Mouse (Mus musculus): ENCODE data around the gene Zscan25. TPM values are rescaled to one million over a fixed set of nuclear protein-coding genes. Genes with fewer than 3 reads are reported as not detected.
"Not testable (repeated sequence)": the region's sequence is repeated elsewhere in the genome, so short reads cannot be mapped to it uniquely, and the experiment has no call there.

The Zscan25 gene
- polyA plus RNA-seq, 1 experiment from 2014 or later = 1.3 TPM

- H3K27me3 ChIP-seq (ENCODE audit: control insufficient read depth, insufficient read depth, low read length) = no peaks in the 10 kb centered on the region
- no peak overlapping the region for H3K27ac ChIP-seq (ENCODE audit: low read depth, low read length)
- ATAC-seq (ENCODE audit: low FRiP score) (no peak), DNase-seq (ENCODE audit: low spot score) (no peak)
- no peaks in the 10 kb centered on the region for H3K9me3 ChIP-seq (ENCODE audit: control insufficient read depth, low read length)
- H3K9ac ChIP-seq (ENCODE audit: low read depth, low read length) = no peak overlapping the region
- H3K4me1 ChIP-seq (replicated peaks; ENCODE audit: control insufficient read depth, insufficient read depth, low read length) = no peaks in the 10 kb centered on the region
- WGBS = 94% methylated on average over 5 of the region's 5 CpGs
- H3K4me2 ChIP-seq (replicated peaks; ENCODE audit: low read depth, low read length) = no peak overlapping the region
- H3K4me3 ChIP-seq (ENCODE audit: low read depth, low read length) = no peak overlapping the region
- H3K36me3 ChIP-seq (ENCODE audit: control insufficient read depth, insufficient read depth, low read length) = peaks cover 17% of the 10 kb centered on the region; the same call in 1 of the 2 replicates
Observed at GRCm38 (mm10) chr5:145288382-145288781, 8.1 kb downstream of the Zscan25 start.

DNA sequence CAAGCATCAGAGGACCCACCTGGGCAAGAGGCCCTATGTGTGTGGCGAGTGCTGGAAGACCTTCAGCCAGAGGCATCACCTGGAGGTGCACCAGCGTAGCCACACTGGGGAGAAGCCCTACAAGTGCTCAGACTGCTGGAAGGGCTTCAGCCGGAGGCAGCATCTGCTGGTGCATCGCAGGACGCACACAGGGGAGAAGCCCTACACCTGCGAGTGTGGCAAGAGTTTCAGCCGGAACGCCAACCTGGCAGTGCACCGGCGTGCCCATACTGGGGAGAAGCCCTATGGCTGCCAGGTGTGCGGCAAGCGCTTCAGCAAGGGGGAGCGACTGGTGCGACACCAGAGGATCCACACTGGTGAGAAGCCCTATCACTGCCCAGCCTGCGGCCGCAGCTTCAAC is 10.4 kb downstream of the Zscan25 start:
- Histone ChIP-seq H3K4me2 (replicated peaks; ENCODE audit: low read depth, low read length) (no peak overlapping the region), H3K4me3 (ENCODE audit: low read depth, low read length) (no peak overlapping the region), H3K4me1 (replicated peaks; ENCODE audit: control insufficient read depth, insufficient read depth, low read length) (no peaks in the 10 kb centered on the region), H3K9me3 (ENCODE audit: control insufficient read depth, low read length) (no peaks in the 10 kb centered on the region), H3K27me3 (ENCODE audit: control insufficient read depth, insufficient read depth, low read length) (no peaks in the 10 kb centered on the region), H3K36me3 (ENCODE audit: control insufficient read depth, insufficient read depth, low read length) (peaks cover 12% of the 10 kb centered on the region; the same call in 1 of the 2 replicates), H3K9ac (ENCODE audit: low read depth, low read length) (no peak overlapping the region), H3K27ac (ENCODE audit: low read depth, low read length) (no peak overlapping the region)
- DNase-seq (ENCODE audit: low spot score) = no peak
- ATAC-seq (ENCODE audit: low FRiP score) = no peak
- 97% methylated on average over 16 of the region's 16 CpGs for WGBS

DNA sequence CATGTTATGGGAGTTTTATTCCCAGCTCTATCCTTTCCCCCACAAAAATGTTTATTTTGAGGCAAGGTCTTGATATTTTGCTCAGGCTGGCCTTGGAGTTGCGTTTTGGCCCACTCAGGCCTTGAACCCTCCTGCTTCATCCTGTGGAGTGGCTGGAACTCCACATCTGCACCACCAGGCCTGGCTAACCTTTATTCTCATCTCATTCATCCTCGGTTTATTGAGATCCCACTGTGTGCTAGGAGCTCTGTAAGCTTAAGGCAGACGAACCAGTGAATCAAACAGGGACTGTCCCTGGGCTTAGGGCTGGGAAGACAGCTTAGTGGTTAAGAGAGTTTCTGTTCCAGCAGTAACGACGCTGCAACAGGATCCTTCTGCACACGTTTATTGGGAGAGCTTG is 12.1 kb downstream of the Zscan25 start:
- WGBS = 95% methylated on average over 6 of the region's 6 CpGs
- H3K9ac ChIP-seq (ENCODE audit: low read depth, low read length) = no peak overlapping the region
- no peak for DNase-seq (ENCODE audit: low spot score)
- no peak overlapping the region for H3K27ac ChIP-seq (ENCODE audit: low read depth, low read length)
- H3K4me2 ChIP-seq (replicated peaks; ENCODE audit: low read depth, low read length) = no peak overlapping the region
- peaks cover 12% of the 10 kb centered on the region; the same call in 1 of the 2 replicates for H3K36me3 ChIP-seq (ENCODE audit: control insufficient read depth, insufficient read depth, low read length)
- H3K27me3 ChIP-seq (ENCODE audit: control insufficient read depth, insufficient read depth, low read length) = no peaks in the 10 kb centered on the region
- no peaks in the 10 kb centered on the region for H3K4me1 ChIP-seq (replicated peaks; ENCODE audit: control insufficient read depth, insufficient read depth, low read length)
- no peak for ATAC-seq (ENCODE audit: low FRiP score)
- H3K9me3 ChIP-seq (ENCODE audit: control insufficient read depth, low read length) = no peaks in the 10 kb centered on the region
- H3K4me3 ChIP-seq (ENCODE audit: low read depth, low read length) = no peak overlapping the region

GRCm38 (mm10) chr5:145300469-145300868 is 20.2 kb downstream of the Zscan25 start:
- H3K4me2 ChIP-seq (replicated peaks; ENCODE audit: low read depth, low read length) = no peak overlapping the region
- H3K27me3 ChIP-seq (ENCODE audit: control insufficient read depth, insufficient read depth, low read length) = no peaks in the 10 kb centered on the region
- no peaks in the 10 kb centered on the region for H3K4me1 ChIP-seq (replicated peaks; ENCODE audit: control insufficient read depth, insufficient read depth, low read length)
- H3K9ac ChIP-seq (ENCODE audit: low read depth, low read length) = no peak overlapping the region
- H3K36me3 ChIP-seq (ENCODE audit: control insufficient read depth, insufficient read depth, low read length) = no peaks in the 10 kb centered on the region
- H3K27ac ChIP-seq (ENCODE audit: low read depth, low read length) = no peak overlapping the region
- H3K9me3 ChIP-seq (ENCODE audit: control insufficient read depth, low read length) = no peaks in the 10 kb centered on the region
- DNase-seq (ENCODE audit: low spot score) = no peak
- ATAC-seq (ENCODE audit: low FRiP score) = no peak
- no peak overlapping the region for H3K4me3 ChIP-seq (ENCODE audit: low read depth, low read length)

DNA sequence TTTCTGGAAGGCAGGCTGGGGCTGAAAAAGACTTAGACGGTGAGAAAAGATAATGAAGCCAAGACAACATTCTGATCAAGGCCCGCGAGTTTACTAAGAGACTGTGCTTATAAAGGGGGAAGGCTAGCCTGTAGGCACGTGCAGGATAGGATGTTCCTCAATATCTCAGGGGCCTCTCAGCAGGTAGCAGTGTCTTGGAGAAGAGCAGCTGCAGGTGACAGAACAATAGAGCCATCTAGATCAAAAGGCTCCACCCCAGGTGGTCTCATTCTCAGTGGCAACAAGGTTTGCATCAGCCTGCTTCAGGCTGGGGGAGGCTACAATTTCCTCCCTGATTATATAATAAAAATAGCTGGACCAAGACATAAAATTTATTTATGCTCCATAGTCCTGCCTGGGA is 21.5 kb downstream of the Zscan25 start:
- H3K9ac ChIP-seq (ENCODE audit: low read depth, low read length); H3K36me3 ChIP-seq (ENCODE audit: control insufficient read depth, insufficient read depth, low read length); H3K4me2 ChIP-seq (replicated peaks; ENCODE audit: low read depth, low read length); H3K27ac ChIP-seq (ENCODE audit: low read depth, low read length); H3K4me3 ChIP-seq (ENCODE audit: low read depth, low read length); DNase-seq (ENCODE audit: low spot score); ATAC-seq (ENCODE audit: low FRiP score); H3K9me3 ChIP-seq (ENCODE audit: control insufficient read depth, low read length); H3K4me1 ChIP-seq (replicated peaks; ENCODE audit: control insufficient read depth, insufficient read depth, low read length); H3K27me3 ChIP-seq (ENCODE audit: control insufficient read depth, insufficient read depth, low read length): not testable (repeated sequence)
- 71% methylated on average over 4 of the region's 4 CpGs for WGBS

GRCm38 (mm10) chr5:145302424-145302823 is 22.1 kb downstream of the Zscan25 start:
- WGBS = 74% methylated on average over 1 of the region's 1 CpGs
- Histone ChIP-seq H3K36me3 (ENCODE audit: control insufficient read depth, insufficient read depth, low read length) (no peaks in the 10 kb centered on the region), H3K4me2 (replicated peaks; ENCODE audit: low read depth, low read length) (no peak overlapping the region), H3K9ac (ENCODE audit: low read depth, low read length) (no peak overlapping the region), H3K4me3 (ENCODE audit: low read depth, low read length) (no peak overlapping the region), H3K27ac (ENCODE audit: low read depth, low read length) (no peak overlapping the region), H3K27me3 (ENCODE audit: control insufficient read depth, insufficient read depth, low read length) (no peaks in the 10 kb centered on the region), H3K9me3 (ENCODE audit: control insufficient read depth, low read length) (no peaks in the 10 kb centered on the region), H3K4me1 (replicated peaks; ENCODE audit: control insufficient read depth, insufficient read depth, low read length) (no peaks in the 10 kb centered on the region)
- no peak for ATAC-seq (ENCODE audit: low FRiP score)
- no peak for DNase-seq (ENCODE audit: low spot score)

DNA sequence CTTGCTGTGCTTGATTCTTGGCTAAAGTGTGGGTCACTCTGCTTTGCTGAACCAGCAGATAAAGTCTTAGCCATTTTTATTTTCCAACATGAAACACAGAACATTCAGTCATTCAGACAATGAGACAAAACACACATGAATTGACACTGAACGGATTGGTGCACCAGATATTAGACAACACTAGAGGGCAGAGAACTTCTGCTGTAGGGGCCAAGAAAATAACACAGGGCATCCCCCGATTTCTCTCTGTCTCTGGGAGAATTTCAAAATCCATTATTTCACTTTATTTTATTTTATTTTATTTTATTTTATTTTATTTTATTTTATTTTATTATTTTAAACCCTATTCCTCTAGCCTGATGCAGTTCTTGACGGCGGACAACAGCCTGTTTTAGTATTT is 26.7 kb downstream of the Zscan25 start:
- not testable (repeated sequence) for H3K9me3 ChIP-seq (ENCODE audit: control insufficient read depth, low read length); H3K27ac ChIP-seq (ENCODE audit: low read depth, low read length); ATAC-seq (ENCODE audit: low FRiP score); H3K9ac ChIP-seq (ENCODE audit: low read depth, low read length); H3K27me3 ChIP-seq (ENCODE audit: control insufficient read depth, insufficient read depth, low read length); H3K4me2 ChIP-seq (replicated peaks; ENCODE audit: low read depth, low read length); DNase-seq (ENCODE audit: low spot score); H3K4me3 ChIP-seq (ENCODE audit: low read depth, low read length); H3K36me3 ChIP-seq (ENCODE audit: control insufficient read depth, insufficient read depth, low read length); H3K4me1 ChIP-seq (replicated peaks; ENCODE audit: control insufficient read depth, insufficient read depth, low read length)
- WGBS = 93% methylated on average over 4 of the region's 4 CpGs

DNA sequence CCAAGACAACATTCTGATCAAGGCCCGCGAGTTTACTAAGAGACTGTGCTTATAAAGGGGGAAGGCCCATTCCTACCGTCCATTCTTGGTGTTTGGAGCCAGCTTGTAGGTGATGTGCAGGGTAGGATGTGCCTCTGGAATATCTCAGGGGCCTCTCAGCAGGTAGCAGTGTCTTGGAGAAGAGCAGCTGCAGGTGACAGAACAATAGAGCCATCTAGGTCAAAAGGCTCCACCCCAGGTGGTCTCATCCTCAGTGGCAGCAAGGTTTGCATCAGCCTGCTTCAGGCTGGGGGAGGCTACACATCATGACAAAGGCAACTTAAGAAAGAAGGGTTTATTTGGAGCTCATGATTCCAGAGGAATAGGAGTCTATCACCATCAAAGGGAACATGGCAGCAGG is 27.5 kb downstream of the Zscan25 start:
- not testable (repeated sequence) for H3K4me1 ChIP-seq (replicated peaks; ENCODE audit: control insufficient read depth, insufficient read depth, low read length); H3K36me3 ChIP-seq (ENCODE audit: control insufficient read depth, insufficient read depth, low read length); H3K4me2 ChIP-seq (replicated peaks; ENCODE audit: low read depth, low read length); H3K9ac ChIP-seq (ENCODE audit: low read depth, low read length); H3K27ac ChIP-seq (ENCODE audit: low read depth, low read length); H3K9me3 ChIP-seq (ENCODE audit: control insufficient read depth, low read length); H3K4me3 ChIP-seq (ENCODE audit: low read depth, low read length); H3K27me3 ChIP-seq (ENCODE audit: control insufficient read depth, insufficient read depth, low read length); ATAC-seq (ENCODE audit: low FRiP score); DNase-seq (ENCODE audit: low spot score)
- 81% methylated on average over 3 of the region's 3 CpGs for WGBS

DNA sequence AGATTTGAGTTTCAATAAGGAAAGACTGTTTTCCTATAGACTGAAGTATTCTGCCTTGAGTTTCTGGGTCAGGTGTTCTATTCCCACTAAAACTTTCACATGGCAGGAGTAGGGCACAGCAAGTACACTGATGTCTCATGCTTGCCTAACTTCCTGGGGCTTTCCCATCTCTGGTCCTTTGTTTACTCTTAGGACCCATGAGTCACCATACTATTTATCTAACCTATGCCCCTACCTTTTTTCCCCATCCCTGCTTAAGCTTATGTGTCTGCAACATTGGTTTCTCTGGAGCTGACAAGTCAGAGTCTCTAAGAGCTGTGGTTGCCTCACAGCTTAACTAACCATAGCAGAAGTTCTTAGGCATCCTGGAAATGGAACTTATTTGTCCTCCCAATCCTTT is 33.5 kb downstream of the Zscan25 start:
- Histone ChIP-seq H3K4me3 (ENCODE audit: low read depth, low read length) (no peak overlapping the region), H3K27ac (ENCODE audit: low read depth, low read length) (no peak overlapping the region), H3K9ac (ENCODE audit: low read depth, low read length) (no peak overlapping the region), H3K4me2 (replicated peaks; ENCODE audit: low read depth, low read length) (no peak overlapping the region), H3K36me3 (ENCODE audit: control insufficient read depth, insufficient read depth, low read length) (no peaks in the 10 kb centered on the region), H3K4me1 (replicated peaks; ENCODE audit: control insufficient read depth, insufficient read depth, low read length) (no peaks in the 10 kb centered on the region), H3K9me3 (ENCODE audit: control insufficient read depth, low read length) (peaks cover 6% of the 10 kb centered on the region), H3K27me3 (ENCODE audit: control insufficient read depth, insufficient read depth, low read length) (no peaks in the 10 kb centered on the region)
- ATAC-seq (ENCODE audit: low FRiP score) = no peak
- DNase-seq (ENCODE audit: low spot score) = no peak

Data from hindbrain, embryonic 11.5 days (tissue).